Mouse (Mus musculus) ES-Bruce4 (cell line): ENCODE data around the gene Hnrnph3. TPM values are rescaled to one million over a fixed set of nuclear protein-coding genes. Genes with fewer than 3 reads are reported as not detected.
A peak's percentile ranks its signal among the peaks of the same experiment; 100 is the strongest.

Experiments used
- H3K27ac ChIP-seq: 2 replicates; pipeline ENCODE4 v1.5.1; 2012; ENCODE audit warnings: low read length, inconsistent platforms; ENCODE audit not compliant: insufficient read depth
- H3K27me3 ChIP-seq: 2 replicates; pipeline ENCODE4 v1.6.1; 2012; ENCODE audit warnings: mild to moderate bottlenecking, low read length, inconsistent platforms; ENCODE audit not compliant: control insufficient read depth, poor library complexity, insufficient read depth, severe bottlenecking
- H3K36me3 ChIP-seq: 2 replicates; pipeline ENCODE4 v1.6.1; 2012; ENCODE audit warnings: inconsistent platforms, mild to moderate bottlenecking, low read length, moderate library complexity; ENCODE audit not compliant: control insufficient read depth, poor library complexity, insufficient read depth, severe bottlenecking
- H3K4me1 ChIP-seq: one replicate; pipeline ENCODE4 v1.8.1; 2011; ENCODE audit warnings: low read length; ENCODE audit not compliant: control insufficient read depth, insufficient read depth
- H3K4me3 ChIP-seq: 2 replicates; pipeline ENCODE4 v1.5.1; 2011; ENCODE audit warnings: low read depth, mild to moderate bottlenecking, low read length
- H3K9ac ChIP-seq: 2 replicates; pipeline ENCODE4 v1.6.1; 2012; ENCODE audit warnings: low read depth, mild to moderate bottlenecking, inconsistent platforms; ENCODE audit not compliant: poor library complexity, severe bottlenecking
- H3K9me3 ChIP-seq: replicated peaks from 2 replicates; pipeline ENCODE4 v1.6.1; 2012; ENCODE audit warnings: mild to moderate bottlenecking, low read length, inconsistent platforms; ENCODE audit not compliant: control insufficient read depth, poor library complexity, insufficient read depth, severe bottlenecking
- CTCF ChIP-seq: IDR thresholded peaks from one replicate; pipeline ENCODE4 v1.8.1; 2011; ENCODE audit warnings: low read depth, low read length
- EP300 ChIP-seq: IDR thresholded peaks from 2 replicates; pipeline ENCODE4 v1.6.1; 2011; ENCODE audit warnings: low read depth, low read length; ENCODE audit not compliant: insufficient read depth
- POLR2A ChIP-seq: IDR thresholded peaks from one replicate; pipeline ENCODE4 v1.8.1; 2011; ENCODE audit warnings: low read length; ENCODE audit not compliant: insufficient read depth
- polyA plus RNA-seq: library from polyadenylated mRNA; stranded (reverse); fragments of >200 nt; gene quantifications from 2 replicates; pipeline ENCODE4 v1.2.4, GENCODE M21; 2011; ENCODE audit warnings: low read depth; ENCODE audit not compliant: missing spikeins, insufficient read depth, insufficient read length

Hnrnph3 gene
- polyA plus RNA-seq, 1 experiment: 135 TPM

DNA sequence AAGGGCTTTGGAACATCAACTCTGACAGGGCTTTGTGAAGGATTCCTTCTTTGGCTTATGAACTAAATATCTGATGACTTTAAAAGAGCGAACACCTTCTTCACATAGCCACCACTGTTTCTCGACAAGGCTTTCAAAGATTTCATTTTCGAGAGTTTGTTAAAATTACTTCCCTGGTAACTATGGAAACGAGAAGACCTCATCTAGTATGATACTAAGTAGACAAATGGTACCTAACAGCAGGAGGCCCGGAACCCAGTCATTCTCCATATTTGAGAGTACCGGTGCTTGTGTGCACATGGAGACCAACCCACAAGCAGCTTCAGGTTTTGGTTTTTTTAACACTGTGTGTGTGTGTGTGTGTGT is 2.8 kb upstream of the Hnrnph3 start:
- no peak overlapping the region for H3K27ac ChIP-seq
- no peak overlapping the region for H3K4me3 ChIP-seq
- TF ChIP-seq EP300: no peak
- no peak for TF ChIP-seq POLR2A
- no peak for TF ChIP-seq CTCF
- H3K36me3 ChIP-seq: no peaks in the 10 kb centered on the region
- no peak overlapping the region for H3K9ac ChIP-seq
- peaks cover 2% of the 10 kb centered on the region for H3K4me1 ChIP-seq
- no peaks in the 10 kb centered on the region for H3K27me3 ChIP-seq
- H3K9me3 ChIP-seq: no peaks in the 10 kb centered on the region

- Histone ChIP-seq H3K27me3 (no peaks in the 10 kb centered on the region), H3K9me3 (no peaks in the 10 kb centered on the region), H3K27ac (no peak overlapping the region), H3K36me3 (no peaks in the 10 kb centered on the region), H3K9ac (no peak overlapping the region), H3K4me3 (no peak overlapping the region), H3K4me1 (peaks cover 2% of the 10 kb centered on the region)
- TF ChIP-seq CTCF: no peak
- TF ChIP-seq EP300: no peak
- no peak for TF ChIP-seq POLR2A
These were observed 2.3 kb upstream of the Hnrnph3 start for GRCm38 (mm10) chr10:63026156-63026794.

DNA sequence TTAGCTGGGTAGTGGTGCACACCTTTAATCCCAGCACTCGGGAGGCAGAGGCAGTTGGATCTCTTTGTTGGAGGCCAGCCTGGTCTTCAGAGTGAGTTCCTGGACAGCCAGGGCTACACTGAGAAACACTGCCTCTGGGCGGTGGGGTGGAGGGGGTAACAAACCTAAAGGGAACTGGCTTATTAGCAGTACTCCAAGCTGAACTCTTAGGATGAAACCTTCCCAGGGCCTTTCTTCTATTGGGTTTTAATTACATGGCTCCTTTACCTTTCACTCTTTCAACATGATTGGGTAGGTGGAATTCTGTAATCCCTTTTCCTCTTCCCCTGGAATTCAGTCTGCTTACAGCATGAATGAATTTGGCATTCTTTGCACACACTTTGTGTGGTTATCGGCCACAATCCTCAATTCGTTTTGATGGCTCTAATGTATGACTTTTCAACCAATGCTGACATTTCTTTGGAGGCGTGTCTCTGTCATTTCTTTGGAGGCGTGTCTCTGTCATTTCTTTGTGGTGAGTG is 1.5 kb upstream of the Hnrnph3 start:
- Histone ChIP-seq H3K27ac (no peak overlapping the region), H3K27me3 (no peaks in the 10 kb centered on the region), H3K4me1 (peaks cover 2% of the 10 kb centered on the region), H3K4me3 (no peak overlapping the region), H3K9ac (no peak overlapping the region), H3K36me3 (no peaks in the 10 kb centered on the region), H3K9me3 (no peaks in the 10 kb centered on the region)
- TF ChIP-seq EP300 (no peak), CTCF (no peak), POLR2A (no peak)

- H3K9me3 ChIP-seq: no peaks in the 10 kb centered on the region
- H3K27ac ChIP-seq: no peak overlapping the region; the same call in 1 of the 2 replicates
- peaks cover 2% of the 10 kb centered on the region for H3K4me1 ChIP-seq
- no peak overlapping the region; the same call in 1 of the 2 replicates for H3K4me3 ChIP-seq
- H3K9ac ChIP-seq: peak overlapping the region; percentile 81
- H3K27me3 ChIP-seq: no peaks in the 10 kb centered on the region
- H3K36me3 ChIP-seq: no peaks in the 10 kb centered on the region
- TF ChIP-seq POLR2A (no peak), CTCF (no peak)
These were observed 999 bp upstream of the Hnrnph3 start for GRCm38 (mm10) chr10:63025016-63025415.

DNA sequence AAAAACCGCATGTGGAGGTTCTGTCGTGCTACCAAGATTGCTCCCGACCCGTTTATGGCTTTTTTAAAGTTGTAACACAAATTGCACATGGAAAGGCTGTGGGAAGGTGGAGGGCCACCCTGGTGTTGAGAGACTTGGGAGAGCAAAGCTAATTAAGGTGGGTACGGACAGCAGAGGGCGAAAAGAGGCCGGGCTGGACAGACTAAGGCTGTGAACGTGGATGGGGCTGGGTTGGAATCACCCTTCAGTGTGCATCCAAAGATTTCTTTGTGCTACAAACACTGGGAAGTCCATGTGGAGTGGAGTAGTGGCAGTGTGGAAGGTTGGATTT is 528 bp upstream of the Hnrnph3 start:
- TF ChIP-seq POLR2A (no peak), EP300 (no peak), CTCF (peak; percentile 20)
- H3K27ac ChIP-seq: peak overlapping the region; percentile 80
- no peaks in the 10 kb centered on the region for H3K27me3 ChIP-seq
- H3K4me3 ChIP-seq: peak overlapping the region; percentile 86
- H3K9ac ChIP-seq: peak overlapping the region; percentile 81
- H3K9me3 ChIP-seq: no peaks in the 10 kb centered on the region
- peaks cover 2% of the 10 kb centered on the region for H3K4me1 ChIP-seq
- no peaks in the 10 kb centered on the region; the same call in 1 of the 2 replicates for H3K36me3 ChIP-seq

GRCm38 (mm10) chr10:63023121-63023748 is 782 bp downstream of the Hnrnph3 start:
- H3K9me3 ChIP-seq: no peaks in the 10 kb centered on the region
- peak overlapping the region; percentile 83 for H3K4me3 ChIP-seq
- H3K4me1 ChIP-seq: peaks cover 2% of the 10 kb centered on the region
- H3K27ac ChIP-seq: peak overlapping the region; percentile 76
- H3K36me3 ChIP-seq: peaks cover 5% of the 10 kb centered on the region; the same call in 1 of the 2 replicates
- TF ChIP-seq POLR2A: no peak
- TF ChIP-seq EP300: no peak
- TF ChIP-seq CTCF: no peak
- H3K9ac ChIP-seq: peak overlapping the region; percentile 99
- no peaks in the 10 kb centered on the region for H3K27me3 ChIP-seq
